Mouse (Mus musculus) heart, embryonic 12.5 days (tissue): Measurements from ENCODE around the gene Skap1. TPM values are rescaled to one million over a fixed set of nuclear protein-coding genes. Genes with fewer than 3 reads are reported as not detected.

Source experiments
- ATAC-seq: fragments of 200-750 bp; cut with Nextera tagmentation; 2 replicates; pipeline ENCODE4 v1.8.0; 2017; ENCODE audit warnings: moderate TSS enrichment, moderate library complexity; ENCODE audit not compliant: insufficient number of reproducible peaks, low FRiP score
- H3K27ac ChIP-seq: fragments of 300-500 bp; sonication (generic); 2 replicates; pipeline ENCODE4 v1.5.1; 2016; ENCODE audit warnings: mild to moderate bottlenecking, moderate library complexity; ENCODE audit not compliant: poor library complexity, severe bottlenecking
- H3K27me3 ChIP-seq: fragments of 300-500 bp; sonication (generic); replicated peaks from 2 replicates; pipeline ENCODE4 v1.6.1; 2016; ENCODE audit warnings: mild to moderate bottlenecking, moderate library complexity
- H3K36me3 ChIP-seq: fragments of 300-500 bp; sonication (generic); 2 replicates; pipeline ENCODE4 v1.6.1; 2016; ENCODE audit warnings: mild to moderate bottlenecking, moderate library complexity
- H3K4me1 ChIP-seq: fragments of 300-500 bp; sonication (generic); replicated peaks from 2 replicates; pipeline ENCODE4 v1.6.1; 2016; ENCODE audit warnings: mild to moderate bottlenecking
- H3K4me2 ChIP-seq: fragments of 300-500 bp; sonication (generic); 2 replicates; pipeline ENCODE4 v1.6.1; 2016; ENCODE audit warnings: mild to moderate bottlenecking, moderate library complexity
- H3K4me3 ChIP-seq: fragments of 300-500 bp; sonication (generic); 2 replicates; pipeline ENCODE4 v1.5.1; 2016; ENCODE audit warnings: mild to moderate bottlenecking
- H3K9ac ChIP-seq: fragments of 300-500 bp; sonication (generic); 2 replicates; pipeline ENCODE4 v1.6.1; 2016; ENCODE audit warnings: mild to moderate bottlenecking, moderate library complexity
- H3K9me3 ChIP-seq: fragments of 300-500 bp; sonication (generic); replicated peaks from 2 replicates; pipeline ENCODE4 v1.6.1; 2016; ENCODE audit warnings: mild to moderate bottlenecking, moderate library complexity
- WGBS: fragments of 180-500 bp; shearing (Covaris S2); methylation state at CpG from one replicate; pipeline ENCODE4 v1.1.7; 2016; 5-methylcytosine and 5-hydroxymethylcytosine counted together
- polyA plus RNA-seq: library from polyadenylated mRNA; unstranded; fragments of >200 nt; fragmentation: Nextera tagmentation; extraction: Ambion mirVana; gene quantifications from 2 replicates; pipeline ENCODE4 v1.2.1, GENCODE M21; 2016

Skap1 gene
- polyA plus RNA-seq, 1 experiment from 2014 or later = 0.50 TPM

- H3K27ac ChIP-seq = no peak overlapping the region
Measured at GRCm38 (mm10) chr11:96624436-96624835, 160.0 kb downstream of the Skap1 start.

GRCm38 (mm10) chr11:96629775-96630174 is 165.4 kb downstream of the Skap1 start:
- no peaks in the 10 kb centered on the region for H3K9me3 ChIP-seq
- peaks cover 20% of the 10 kb centered on the region for H3K27me3 ChIP-seq
- H3K36me3 ChIP-seq = no peaks in the 10 kb centered on the region
- no peak overlapping the region for H3K9ac ChIP-seq
- no peak overlapping the region for H3K4me3 ChIP-seq
- H3K27ac ChIP-seq = no peak overlapping the region
- H3K4me1 ChIP-seq = no peaks in the 10 kb centered on the region
- 29% methylated on average over 9 of the region's 9 CpGs for WGBS
- no peak overlapping the region for H3K4me2 ChIP-seq
- no peak for ATAC-seq

More at GRCm38 (mm10) chr11:96624436-96624835, 160.0 kb downstream of the Skap1 start:
- Histone ChIP-seq H3K27me3 (peaks cover 48% of the 10 kb centered on the region), H3K9ac (no peak overlapping the region), H3K4me3 (no peak overlapping the region), H3K9me3 (no peaks in the 10 kb centered on the region), H3K4me1 (no peaks in the 10 kb centered on the region; the same call in 1 of the 2 replicates), H3K4me2 (no peak overlapping the region), H3K36me3 (no peaks in the 10 kb centered on the region)
- ATAC-seq = no peak
- 48% methylated on average over 4 of the region's 4 CpGs for WGBS

- Histone ChIP-seq H3K4me2 (no peak overlapping the region), H3K36me3 (no peaks in the 10 kb centered on the region), H3K4me1 (no peaks in the 10 kb centered on the region), H3K9ac (no peak overlapping the region), H3K4me3 (no peak overlapping the region), H3K9me3 (no peaks in the 10 kb centered on the region), H3K27me3 (peaks cover 26% of the 10 kb centered on the region), H3K27ac (no peak overlapping the region)
- 70% methylated on average over 3 of the region's 3 CpGs for WGBS
- no peak for ATAC-seq
Measured at GRCm38 (mm10) chr11:96631521-96631920, 167.1 kb downstream of the Skap1 start.

DNA sequence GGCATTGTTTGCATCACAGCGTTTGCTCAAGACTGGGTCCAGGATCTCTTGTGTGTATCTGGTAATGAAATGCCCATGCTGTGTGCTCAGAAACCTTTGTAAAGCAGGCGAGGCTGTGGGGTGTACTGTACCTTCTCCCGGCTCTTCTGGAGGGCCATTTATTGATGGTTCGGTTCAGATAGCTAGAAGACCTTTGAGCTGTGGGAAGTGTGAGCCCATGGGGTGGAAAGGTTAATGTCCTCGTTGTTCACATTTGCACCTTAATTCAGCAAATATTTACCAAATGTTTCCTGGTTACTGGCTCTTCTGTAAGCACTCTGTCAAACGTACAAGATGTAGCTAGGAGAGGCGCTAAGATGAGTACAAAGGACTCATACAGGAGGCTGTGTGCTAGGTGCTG is 173.5 kb downstream of the Skap1 start:
- Histone ChIP-seq H3K4me3 (no peak overlapping the region), H3K4me1 (no peaks in the 10 kb centered on the region), H3K9ac (no peak overlapping the region), H3K27me3 (peaks cover 42% of the 10 kb centered on the region), H3K27ac (no peak overlapping the region), H3K4me2 (no peak overlapping the region), H3K9me3 (no peaks in the 10 kb centered on the region), H3K36me3 (no peaks in the 10 kb centered on the region)
- no peak for ATAC-seq
- 60% methylated on average over 7 of the region's 7 CpGs for WGBS

DNA sequence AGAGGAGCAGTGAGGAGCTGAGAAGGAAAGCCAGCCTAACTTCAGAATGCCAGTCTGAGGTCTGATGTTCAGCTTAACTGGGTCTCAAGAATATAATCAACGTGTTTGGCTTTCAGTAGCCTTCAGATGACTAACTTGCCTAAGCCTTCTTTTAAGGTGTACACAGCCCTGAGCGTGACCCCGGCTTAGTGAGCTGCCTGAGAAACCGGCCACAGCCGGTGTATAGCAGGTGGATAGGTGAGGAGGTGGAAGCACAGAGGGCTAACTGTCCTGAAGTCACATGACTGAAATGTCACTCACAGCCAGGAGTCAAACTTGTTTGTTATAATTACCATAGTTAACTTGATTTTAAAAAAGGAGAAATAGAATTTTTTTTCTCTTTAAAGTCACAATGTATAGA is 175.4 kb downstream of the Skap1 start:
- no peaks in the 10 kb centered on the region for H3K36me3 ChIP-seq
- peaks cover 2% of the 10 kb centered on the region; the same call in 1 of the 2 replicates for H3K4me1 ChIP-seq
- H3K9ac ChIP-seq = no peak overlapping the region
- 64% methylated on average over 5 of the region's 5 CpGs for WGBS
- peaks cover 40% of the 10 kb centered on the region for H3K27me3 ChIP-seq
- no peak overlapping the region for H3K4me3 ChIP-seq
- no peak overlapping the region for H3K27ac ChIP-seq
- ATAC-seq = no peak
- H3K4me2 ChIP-seq = no peak overlapping the region
- no peaks in the 10 kb centered on the region for H3K9me3 ChIP-seq

- Histone ChIP-seq H3K9ac (no peak overlapping the region), H3K9me3 (no peaks in the 10 kb centered on the region), H3K4me2 (no peak overlapping the region), H3K36me3 (no peaks in the 10 kb centered on the region), H3K4me3 (no peak overlapping the region), H3K27ac (no peak overlapping the region), H3K27me3 (peaks cover 23% of the 10 kb centered on the region), H3K4me1 (peaks cover 13% of the 10 kb centered on the region)
- 62% methylated on average over 17 of the region's 17 CpGs for WGBS
- no peak for ATAC-seq
Measured at GRCm38 (mm10) chr11:96642173-96643140, 178.1 kb downstream of the Skap1 start.

GRCm38 (mm10) chr11:96644969-96645368 is 180.6 kb downstream of the Skap1 start:
- H3K9me3 ChIP-seq = no peaks in the 10 kb centered on the region
- H3K4me3 ChIP-seq = no peak overlapping the region
- no peak overlapping the region for H3K9ac ChIP-seq
- ATAC-seq = no peak
- peaks cover 4% of the 10 kb centered on the region; the same call in 1 of the 2 replicates for H3K27me3 ChIP-seq
- WGBS = 58% methylated on average over 7 of the region's 7 CpGs
- H3K4me1 ChIP-seq = peaks cover 13% of the 10 kb centered on the region
- H3K4me2 ChIP-seq = no peak overlapping the region
- H3K27ac ChIP-seq = no peak overlapping the region
- no peaks in the 10 kb centered on the region for H3K36me3 ChIP-seq

DNA sequence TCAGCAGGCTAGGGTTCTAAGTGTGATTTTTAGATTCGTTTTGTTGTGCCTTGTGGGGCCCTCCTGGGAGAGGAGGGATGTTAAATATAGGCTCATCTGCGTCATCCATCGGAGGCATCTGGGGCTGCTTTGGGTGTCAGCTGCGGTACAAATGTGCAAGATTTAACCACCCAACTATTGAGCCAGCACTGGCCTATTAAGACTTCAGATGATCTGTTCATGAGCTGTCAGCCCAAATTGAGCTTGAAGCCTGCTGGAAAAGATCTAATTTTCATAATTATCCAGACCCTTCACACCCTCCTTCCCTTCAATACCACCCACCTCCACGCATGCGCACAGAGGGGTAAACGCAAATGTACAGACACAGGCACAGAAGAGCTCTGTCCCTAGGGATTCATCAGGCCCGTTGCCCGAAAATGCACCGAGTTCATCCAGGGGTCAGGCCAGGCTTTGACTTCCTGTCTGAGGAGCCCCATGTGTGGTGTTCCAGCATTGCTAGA is 181.2 kb downstream of the Skap1 start:
- Histone ChIP-seq H3K4me2 (no peak overlapping the region), H3K36me3 (no peaks in the 10 kb centered on the region), H3K9me3 (no peaks in the 10 kb centered on the region), H3K27me3 (no peaks in the 10 kb centered on the region), H3K4me1 (peaks cover 13% of the 10 kb centered on the region), H3K27ac (0 out of 2 replicates have a peak overlapping the region, but pooled peaks have one; percentile 4), H3K4me3 (no peak overlapping the region), H3K9ac (no peak overlapping the region)
- 52% methylated on average over 10 of the region's 10 CpGs for WGBS
- ATAC-seq = no peak

GRCm38 (mm10) chr11:96651848-96652247 is 187.5 kb downstream of the Skap1 start:
- peaks cover 13% of the 10 kb centered on the region; the same call in 1 of the 2 replicates for H3K27me3 ChIP-seq
- 87% methylated on average over 9 of the region's 9 CpGs for WGBS
- no peak for ATAC-seq

DNA sequence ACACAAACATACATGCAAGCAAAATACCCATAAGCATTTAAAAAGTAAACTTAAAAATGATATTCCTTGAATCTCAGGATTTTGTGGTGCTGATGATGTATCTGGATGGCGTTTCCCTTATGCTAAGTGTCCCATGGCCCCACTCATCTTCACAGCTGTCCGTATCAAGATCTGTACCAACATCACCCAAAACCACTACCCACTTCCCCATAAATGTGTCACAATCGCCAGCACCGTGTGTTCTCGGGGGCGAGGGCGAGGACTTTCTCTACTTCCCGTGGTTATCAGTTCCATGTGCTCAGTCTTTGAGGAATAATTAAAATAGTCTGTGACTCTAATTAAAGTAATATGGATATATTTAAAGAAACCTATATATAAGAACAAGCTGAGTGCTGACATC is 189.5 kb downstream of the Skap1 start:
- Histone ChIP-seq H3K9me3 (no peaks in the 10 kb centered on the region), H3K4me1 (no peaks in the 10 kb centered on the region), H3K36me3 (no peaks in the 10 kb centered on the region), H3K27ac (no peak overlapping the region), H3K4me2 (no peak overlapping the region), H3K27me3 (peaks cover 13% of the 10 kb centered on the region), H3K9ac (no peak overlapping the region), H3K4me3 (no peak overlapping the region)
- ATAC-seq = no peak
- WGBS = 80% methylated on average over 8 of the region's 8 CpGs

More at GRCm38 (mm10) chr11:96651848-96652247, 187.5 kb downstream of the Skap1 start:
- H3K4me1 ChIP-seq = no peaks in the 10 kb centered on the region
- no peak overlapping the region for H3K4me3 ChIP-seq
- no peak overlapping the region for H3K4me2 ChIP-seq
- no peaks in the 10 kb centered on the region for H3K36me3 ChIP-seq
- no peak overlapping the region for H3K27ac ChIP-seq
- H3K9ac ChIP-seq = no peak overlapping the region
- no peaks in the 10 kb centered on the region for H3K9me3 ChIP-seq

DNA sequence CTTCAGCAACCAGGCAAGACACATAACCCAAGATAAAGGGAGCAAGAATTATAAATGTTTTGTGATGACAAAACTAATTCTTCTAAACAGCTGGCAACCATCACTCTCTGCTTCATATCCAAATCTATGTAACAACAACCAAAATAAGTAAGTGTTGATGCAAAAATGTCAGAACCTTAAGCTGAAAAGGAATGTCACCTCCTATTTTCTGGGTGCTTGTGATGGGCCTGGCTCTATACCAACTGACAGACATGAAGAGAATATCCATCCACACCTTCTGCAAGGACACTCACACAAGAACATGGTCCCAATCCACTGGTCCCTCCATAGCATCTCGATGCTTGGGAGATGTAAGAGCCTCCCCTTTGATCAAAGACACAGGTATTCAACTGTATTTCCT is 194.0 kb downstream of the Skap1 start:
- Histone ChIP-seq H3K9me3 (no peaks in the 10 kb centered on the region), H3K36me3 (no peaks in the 10 kb centered on the region)
- ATAC-seq = no peak

More for the DNA sequence above, 194.0 kb downstream of the Skap1 start:
- Histone ChIP-seq H3K27me3 (peaks cover 19% of the 10 kb centered on the region), H3K27ac (no peak overlapping the region), H3K9ac (no peak overlapping the region), H3K4me1 (no peaks in the 10 kb centered on the region), H3K4me2 (no peak overlapping the region), H3K4me3 (no peak overlapping the region)
- 71% methylated on average over 1 of the region's 1 CpGs for WGBS
